Mouse (Mus musculus) thymus, adult 2 months (tissue): ENCODE measurements around the gene Chchd1.

Source experiments
- CTCF ChIP-seq: fragments of 200-500 bp; IDR thresholded peaks from 2 replicates; pipeline ENCODE4 v1.5.1; 2012; ENCODE audit warnings: mild to moderate bottlenecking, control low read depth, low read length, moderate library complexity, borderline replicate concordance; ENCODE audit not compliant: control insufficient read depth, poor library complexity, insufficient read depth; ENCODE audit errors: extremely low read depth
- POLR2A ChIP-seq: fragments of 200-500 bp; IDR thresholded peaks from 2 replicates; pipeline ENCODE4 v1.6.1; 2012; ENCODE audit warnings: mild to moderate bottlenecking, low read length, control low read depth, moderate library complexity; ENCODE audit not compliant: control insufficient read depth, poor library complexity, insufficient read depth; ENCODE audit errors: extremely low read depth

- TF ChIP-seq POLR2A = no peak
- no peak for TF ChIP-seq CTCF
Observed at GRCm38 (mm10) chr14:20655731-20656130, 47.1 kb upstream of the Chchd1 start.
